Mouse (Mus musculus): ENCODE data around the gene Pde3b.
"Not testable (repeated sequence)": the region's sequence is repeated elsewhere in the genome, so short reads cannot be mapped to it uniquely, and the experiment has no call there.

Pde3b gene

DNA sequence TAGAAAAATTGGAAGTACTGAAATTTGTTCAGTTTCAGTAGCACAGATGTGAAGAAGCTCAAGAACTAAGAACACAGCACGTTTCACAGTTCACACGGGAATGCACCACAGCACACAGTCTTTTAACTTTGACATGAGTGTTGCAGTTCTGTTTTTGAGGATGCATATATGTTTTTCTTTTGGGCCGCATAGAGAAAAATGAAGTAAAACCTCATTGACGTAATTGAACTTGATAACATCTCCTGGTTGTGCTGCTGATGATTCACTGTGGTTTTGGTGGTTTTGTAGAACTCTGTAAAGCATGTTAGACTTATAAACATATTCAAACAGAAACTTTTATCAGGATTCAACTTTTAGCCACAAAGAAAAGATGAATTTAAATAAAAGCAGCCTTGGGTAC lies 64.7 kb downstream of the Pde3b start:
- no peak for DNase-seq (ENCODE audit: low spot score)

GRCm38 (mm10) chr7:114480196-114480989 lies 65.3 kb downstream of the Pde3b start:
- DNase-seq (ENCODE audit: low spot score): no peak

DNA sequence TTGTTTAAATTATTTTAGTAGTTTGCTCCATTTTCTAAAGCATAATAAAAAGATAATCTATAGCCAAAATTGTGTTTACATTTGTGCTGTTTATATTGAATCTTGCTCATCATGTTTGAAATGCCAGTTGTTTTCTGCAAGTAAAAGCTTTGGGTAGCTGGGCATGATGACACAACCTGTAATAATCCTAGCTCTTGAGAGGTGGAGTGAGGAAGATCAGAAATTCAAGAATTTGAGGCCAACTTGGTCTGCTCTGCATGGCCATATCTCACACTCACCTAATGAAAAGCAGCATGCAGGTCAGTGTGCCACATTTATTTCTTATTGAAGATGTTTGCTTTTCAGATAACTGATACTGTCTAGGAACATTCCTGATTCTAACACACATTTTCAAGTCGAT lies 65.9 kb downstream of the Pde3b start:
- no peak for DNase-seq (ENCODE audit: low spot score)

DNA sequence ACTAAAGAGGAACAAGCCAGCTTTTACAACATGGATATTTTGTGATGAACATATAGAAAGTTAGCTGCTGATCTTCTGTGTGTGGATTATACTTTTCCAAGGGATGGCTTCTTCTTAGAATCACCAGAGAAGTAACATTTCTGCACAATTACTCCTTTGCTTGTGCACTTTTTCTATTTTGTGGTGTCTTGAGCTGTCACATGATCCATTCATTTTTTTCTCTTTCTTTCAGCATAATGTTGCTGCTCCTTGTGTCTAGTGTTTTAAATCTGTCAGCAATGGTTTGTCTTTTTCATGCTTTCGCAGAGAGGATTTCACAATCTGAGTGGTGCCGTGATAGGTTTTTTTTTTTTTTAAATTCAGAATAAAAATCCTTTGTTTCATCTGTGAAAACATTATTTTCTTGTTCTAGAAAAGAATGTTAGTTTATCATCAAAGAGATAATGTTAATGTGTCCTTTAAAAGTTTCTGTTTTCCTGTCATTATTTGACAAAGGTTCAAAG lies 66.4 kb downstream of the Pde3b start:
- no peak for DNase-seq (ENCODE audit: low spot score)

DNA sequence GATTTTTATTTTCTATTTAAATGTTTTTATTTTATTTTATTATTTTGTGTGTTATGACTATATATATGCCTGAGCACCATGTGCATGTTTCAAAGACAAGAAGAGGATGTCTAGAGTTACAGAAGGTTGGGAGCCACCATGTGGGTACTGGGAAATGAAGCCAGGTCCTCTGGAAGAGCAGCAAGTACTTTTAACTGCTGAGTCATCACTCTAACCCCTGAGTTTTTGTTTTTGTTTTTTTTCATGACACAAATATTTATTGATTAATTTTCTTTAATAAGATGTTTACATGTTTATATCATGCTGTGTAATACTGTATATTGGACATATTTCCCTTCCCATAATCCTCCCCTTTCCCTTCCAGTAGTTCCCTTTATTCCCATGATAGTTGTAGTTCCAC lies 77.5 kb downstream of the Pde3b start:
- no peak for DNase-seq (ENCODE audit: low spot score)

DNA sequence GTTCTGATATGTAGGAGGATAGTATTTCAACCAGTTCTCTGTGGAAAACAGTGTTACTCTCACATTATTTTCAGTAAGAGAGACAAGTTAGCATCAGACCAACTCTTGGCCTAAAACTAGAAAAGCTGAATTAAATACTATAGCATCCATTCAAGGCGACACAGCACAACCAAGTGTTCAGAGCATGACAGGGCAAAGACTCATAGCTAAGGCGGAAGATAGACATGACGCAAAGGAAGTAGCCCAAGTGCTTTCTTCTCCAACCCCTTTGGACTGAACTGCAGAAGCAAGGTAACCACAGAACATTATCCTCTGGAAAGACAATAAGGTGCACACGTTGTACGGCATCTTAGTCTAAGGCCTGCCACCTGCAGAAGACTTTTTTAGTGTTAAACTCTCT lies 79.0 kb downstream of the Pde3b start:
- DNase-seq (ENCODE audit: low spot score): no peak

DNA sequence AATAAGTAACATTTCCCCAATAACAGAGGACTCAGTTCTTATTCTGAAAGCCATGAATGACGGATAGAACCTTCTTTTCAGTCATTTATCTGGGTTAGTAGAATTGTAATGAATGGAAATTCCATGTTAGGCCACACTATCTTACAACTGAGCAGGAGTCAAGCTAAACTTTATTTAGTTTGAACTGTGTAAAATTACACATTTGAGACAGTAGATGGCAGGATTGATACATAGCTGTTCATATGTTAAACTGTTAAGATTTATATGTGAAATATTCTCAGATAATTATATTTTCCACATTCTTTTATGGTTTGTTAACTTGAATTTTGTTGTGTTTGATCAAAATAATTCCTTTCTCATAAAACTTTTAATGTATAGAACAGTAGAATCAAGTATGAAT lies 84.2 kb downstream of the Pde3b start:
- no peak for DNase-seq (ENCODE audit: low spot score)

DNA sequence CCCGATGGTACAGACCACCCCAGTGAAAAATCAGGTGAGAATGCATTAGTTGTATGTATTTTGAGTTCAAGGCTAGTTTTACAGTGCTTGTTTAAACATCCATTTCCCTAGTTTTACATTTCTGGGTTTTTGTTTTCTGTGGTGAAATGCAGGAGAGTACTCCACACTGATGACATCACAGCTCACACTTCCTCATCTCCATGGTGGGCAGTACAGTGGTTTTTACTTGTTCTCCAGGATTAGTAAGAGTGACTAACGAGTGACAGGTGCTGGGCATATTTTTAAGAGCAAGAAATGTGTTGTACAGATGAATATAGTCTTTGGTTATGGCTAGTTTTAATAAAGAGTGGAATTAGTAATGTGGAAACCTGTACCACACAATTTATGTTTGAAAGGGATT lies 93.8 kb downstream of the Pde3b start:
- no peak for DNase-seq (ENCODE audit: low spot score)

- no peak for DNase-seq (ENCODE audit: low spot score)
These were observed 105.0 kb downstream of the Pde3b start for GRCm38 (mm10) chr7:114520122-114520521.

GRCm38 (mm10) chr7:114526245-114526644 lies 111.2 kb downstream of the Pde3b start:
- no peak for DNase-seq (ENCODE audit: low spot score)

DNA sequence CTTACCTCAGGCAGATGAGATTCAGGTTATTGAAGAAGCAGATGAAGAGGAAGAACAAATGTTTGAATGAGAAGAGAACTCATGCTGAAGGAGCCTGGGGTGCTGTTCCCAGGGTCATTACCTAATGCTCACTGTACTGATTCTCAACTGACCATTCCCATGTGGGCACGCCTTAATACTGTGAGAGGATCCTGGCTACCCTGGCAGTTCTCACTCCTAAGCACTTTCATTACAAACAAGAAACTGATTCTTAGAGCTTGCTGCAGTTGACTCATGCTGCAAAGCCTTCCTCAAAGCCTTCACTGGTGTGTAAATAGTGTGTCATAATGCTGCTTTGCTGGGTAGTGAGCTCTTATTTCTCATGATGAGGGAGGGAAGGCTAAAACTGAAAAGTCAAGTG lies 121.1 kb downstream of the Pde3b start:
- no peak for DNase-seq (ENCODE audit: low spot score)

DNA sequence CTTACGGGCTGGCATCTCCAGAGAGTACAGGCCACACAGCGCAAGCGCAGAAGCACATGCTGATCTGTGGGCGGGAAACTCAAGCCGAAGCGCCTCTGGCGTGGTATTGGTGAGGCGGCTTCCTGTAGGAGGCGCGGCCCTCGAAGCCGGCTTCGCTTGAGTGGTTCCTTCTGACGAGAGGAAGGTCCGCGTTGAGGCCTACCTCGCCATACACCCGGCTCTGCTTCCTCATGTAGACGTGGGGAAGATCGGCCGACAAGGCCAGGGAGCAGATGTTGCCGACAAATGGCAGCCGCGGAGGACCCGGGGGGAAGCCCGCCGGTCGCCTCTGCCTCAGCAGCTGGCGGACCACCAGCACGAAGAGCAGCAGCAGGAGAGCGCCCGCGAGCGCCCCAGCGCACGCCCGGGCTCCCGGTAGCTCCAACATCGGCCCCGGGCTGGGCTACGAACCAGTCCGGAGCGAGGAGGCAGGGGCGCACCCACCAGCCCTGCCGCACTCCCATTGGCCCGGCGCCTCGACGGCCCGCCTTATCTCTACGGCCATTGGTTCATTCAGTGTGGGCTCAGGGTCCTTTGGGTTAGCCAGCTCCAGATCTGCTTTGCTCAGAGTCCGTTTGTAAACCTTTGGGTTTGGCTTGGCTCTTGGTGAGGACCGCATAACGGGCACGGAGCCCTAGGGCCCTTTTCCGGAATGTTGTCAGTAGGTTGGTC lies 147.6 kb downstream of the Pde3b start, which contains the start of gene Cyp2r1:
Cyp2r1 (minus strand) TSS at position 442 of the 711 bp plus-strand sequence.
- peak; percentile 90 for DNase-seq (ENCODE audit: low spot score)

- not testable (repeated sequence) for DNase-seq (ENCODE audit: low spot score)
These were observed 158.8 kb downstream of the Pde3b start for GRCm38 (mm10) chr7:114573866-114574265.

DNA sequence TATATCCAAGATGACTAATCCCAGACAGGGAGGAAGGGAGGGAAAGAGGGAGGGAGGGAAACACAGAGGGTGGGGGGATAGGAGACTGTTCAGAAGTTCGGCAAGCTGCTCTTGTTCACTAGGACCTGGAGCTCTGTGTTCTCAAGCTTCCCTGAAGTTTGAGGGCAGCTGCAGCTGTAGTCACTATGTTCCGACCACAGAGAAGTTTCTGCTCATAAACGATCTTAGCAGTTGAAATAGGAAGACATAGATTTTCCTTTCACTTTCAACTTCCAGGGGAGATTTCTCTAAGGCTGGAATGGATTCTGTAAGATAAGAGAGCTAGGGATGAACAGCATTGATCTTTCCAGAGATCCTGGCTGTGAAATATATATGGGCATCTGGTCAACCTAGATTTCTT lies 161.8 kb downstream of the Pde3b start:
- DNase-seq (ENCODE audit: low spot score): no peak

DNA sequence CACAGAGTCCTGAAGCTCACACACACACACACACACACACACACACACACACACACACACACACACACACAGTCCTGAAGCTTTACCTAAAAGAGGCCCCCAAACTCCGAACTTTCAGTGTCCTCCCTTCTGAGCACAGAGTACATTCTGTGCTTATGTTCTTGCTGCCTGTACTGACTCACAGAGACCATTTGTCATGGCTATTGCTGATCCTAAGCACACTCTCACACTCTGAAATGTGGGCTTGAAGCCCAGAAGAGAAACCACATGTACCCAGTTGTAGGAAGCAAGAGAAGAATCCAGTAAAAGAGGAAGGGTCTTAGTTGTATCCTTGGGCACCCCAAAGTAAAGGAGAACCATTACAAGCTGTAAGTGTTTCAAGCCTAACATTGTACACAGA lies 162.6 kb downstream of the Pde3b start:
- DNase-seq (ENCODE audit: low spot score): no peak

DNA sequence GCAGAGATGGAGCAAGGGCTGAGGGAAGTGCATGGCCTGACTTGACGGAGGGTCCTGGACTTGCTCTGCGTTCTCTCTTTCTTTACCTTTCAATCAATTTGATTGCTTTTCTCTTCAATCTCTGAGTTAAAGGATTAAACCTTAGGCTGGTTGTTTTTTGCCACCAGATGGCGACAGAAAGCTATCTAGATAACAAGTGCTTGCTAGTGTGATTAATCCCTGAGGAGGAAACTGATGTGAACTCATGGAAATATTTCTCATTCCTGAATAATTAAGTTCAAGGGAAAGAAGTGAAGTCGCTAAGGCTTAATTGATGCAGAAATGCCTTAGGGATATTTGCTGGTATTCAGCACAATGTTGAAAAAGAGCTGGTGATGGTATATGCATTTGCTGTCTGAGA lies 165.3 kb downstream of the Pde3b start:
- peak; percentile 9 for DNase-seq (ENCODE audit: low spot score)

GRCm38 (mm10) chr7:114581200-114581599 lies 166.1 kb downstream of the Pde3b start:
- DNase-seq (ENCODE audit: low spot score): no peak

GRCm38 (mm10) chr7:114582441-114582840 lies 167.4 kb downstream of the Pde3b start:
- no peak for DNase-seq (ENCODE audit: low spot score)
